Mouse (Mus musculus) MEL (cell line): ENCODE results near the gene 1700013G24Rik. TPM values are rescaled to one million over a fixed set of nuclear protein-coding genes. Genes with fewer than 3 reads are reported as not detected.

Experiments used
- DNase-seq: peaks from one replicate; pipeline ENCODE4 v3.0.0; 2011; ENCODE audit warnings: low read depth, low spot score
- H3K27ac ChIP-seq: 2 replicates; pipeline ENCODE4 v1.5.1; 2012; ENCODE audit warnings: low read depth, mild to moderate bottlenecking, control low read depth, low read length, moderate library complexity; ENCODE audit not compliant: control insufficient read depth
- H3K27me3 ChIP-seq, 2 experiments: fragments of 150-350 bp in 1 of 2; sonication (generic) in 1 of 2; 2 replicates each; pipeline ENCODE4 v1.6.1; 2012; ENCODE audit warnings: low read length in 2 of 2, mild to moderate bottlenecking in 2 of 2, improper control_type of control experiment in 1 of 2, moderate library complexity in 1 of 2; ENCODE audit not compliant: insufficient read depth in 2 of 2, control insufficient read depth in 1 of 2
- H3K36me3 ChIP-seq, 2 experiments: 2 replicates each; pipeline ENCODE4 v1.6.1; 2012 to 2014; ENCODE audit warnings: low read length in 2 of 2, improper control_type of control experiment in 1 of 2, inconsistent platforms in 1 of 2, mild to moderate bottlenecking in 1 of 2; ENCODE audit not compliant: insufficient read depth in 2 of 2, control insufficient read depth in 1 of 2
- H3K4me1 ChIP-seq, 2 experiments: fragments of 150-350 bp in 1 of 2; sonication (generic) in 1 of 2; 2 replicates each; pipeline ENCODE4 v1.6.1; 2012; ENCODE audit warnings: low read length in 2 of 2, improper control_type of control experiment in 1 of 2, mild to moderate bottlenecking in 1 of 2; ENCODE audit not compliant: insufficient read depth in 2 of 2, control insufficient read depth in 1 of 2
- H3K4me3 ChIP-seq, 2 experiments: fragments of 150-350 bp in 1 of 2; sonication (generic) in 1 of 2; 2 replicates each; pipeline ENCODE4 v1.5.1; 2012; ENCODE audit warnings: low read depth in 2 of 2, low read length in 2 of 2, mild to moderate bottlenecking in 2 of 2, moderate library complexity in 2 of 2, control low read depth in 1 of 2, improper control_type of control experiment in 1 of 2; ENCODE audit not compliant: control insufficient read depth in 1 of 2, insufficient read depth in 1 of 2
- H3K79me2 ChIP-seq: 2 replicates; pipeline ENCODE4 v1.6.1; 2012; ENCODE audit warnings: mild to moderate bottlenecking, low read length, moderate library complexity; ENCODE audit not compliant: control insufficient read depth, poor library complexity, insufficient read depth
- H3K9ac ChIP-seq: 2 replicates; pipeline ENCODE4 v1.6.1; 2012; ENCODE audit warnings: low read depth, mild to moderate bottlenecking, control low read depth, low read length, moderate library complexity; ENCODE audit not compliant: control insufficient read depth, poor library complexity, severe bottlenecking
- H3K9me3 ChIP-seq: fragments of 150-350 bp; sonication (generic); replicated peaks from 2 replicates; pipeline ENCODE4 v1.6.1; 2012; ENCODE audit warnings: mild to moderate bottlenecking, low read length, improper control_type of control experiment, moderate library complexity; ENCODE audit not compliant: insufficient read depth
- BHLHE40 ChIP-seq: IDR thresholded peaks from 2 replicates; pipeline ENCODE4 v1.6.1; 2012; ENCODE audit warnings: low read depth, mild to moderate bottlenecking, inconsistent platforms, low read length, improper control_type of control experiment, borderline replicate concordance
- E2F4 ChIP-seq: IDR thresholded peaks from 2 replicates; pipeline ENCODE4 v1.6.1; 2011; ENCODE audit warnings: low read depth, low read length, improper control_type of control experiment, borderline replicate concordance
- ELF1 ChIP-seq: IDR thresholded peaks from 2 replicates; pipeline ENCODE4 v1.6.1; 2014; ENCODE audit warnings: low read depth, mild to moderate bottlenecking, inconsistent platforms, low read length, improper control_type of control experiment, moderate library complexity
- ETS1 ChIP-seq: IDR thresholded peaks from 2 replicates; pipeline ENCODE4 v1.6.1; 2012; ENCODE audit warnings: low read depth, mild to moderate bottlenecking, inconsistent platforms, low read length, improper control_type of control experiment, moderate library complexity
- GABPA ChIP-seq: IDR thresholded peaks from 2 replicates; pipeline ENCODE4 v1.6.1; 2012; ENCODE audit warnings: low read depth, mild to moderate bottlenecking, inconsistent platforms, low read length, improper control_type of control experiment, moderate library complexity
- JUND ChIP-seq: IDR thresholded peaks from 2 replicates; pipeline ENCODE4 v1.6.1; 2011; ENCODE audit warnings: low read depth, mild to moderate bottlenecking, improper control_type of control experiment, low read length
- MEF2A ChIP-seq: IDR thresholded peaks from 2 replicates; pipeline ENCODE4 v1.6.1; 2014; ENCODE audit warnings: low read depth, mild to moderate bottlenecking, inconsistent platforms, low read length, improper control_type of control experiment; ENCODE audit not compliant: poor library complexity, insufficient replicate concordance, severe bottlenecking; ENCODE audit errors: extremely low read depth
- MXI1 ChIP-seq: IDR thresholded peaks from 2 replicates; pipeline ENCODE4 v1.6.1; 2011; ENCODE audit warnings: mild to moderate bottlenecking, low read depth, low read length, improper control_type of control experiment
- MYB ChIP-seq: IDR thresholded peaks from 2 replicates; pipeline ENCODE4 v1.6.1; 2011; ENCODE audit warnings: mild to moderate bottlenecking, low read depth, low read length, improper control_type of control experiment
- POLR2A ChIP-seq, 2 experiments: IDR thresholded peaks; 2 replicates each; pipeline ENCODE4 v1.6.1; 2011 to 2012; ENCODE audit warnings: low read length in 2 of 2, mild to moderate bottlenecking in 2 of 2, control low read depth in 1 of 2, improper control_type of control experiment in 1 of 2, low read depth in 1 of 2, moderate library complexity in 1 of 2; ENCODE audit not compliant: control insufficient read depth in 1 of 2, insufficient read depth in 1 of 2, poor library complexity in 1 of 2
- POLR2AphosphoS5 ChIP-seq: IDR thresholded peaks from 2 replicates; pipeline ENCODE4 v1.6.1; 2012; ENCODE audit warnings: low read depth, borderline replicate concordance, mild to moderate bottlenecking, inconsistent platforms, low read length, moderate library complexity, mixed read lengths
- SMC3 ChIP-seq: IDR thresholded peaks from 2 replicates; pipeline ENCODE4 v1.6.1; 2011; ENCODE audit warnings: low read depth, low read length, improper control_type of control experiment
- TAL1 ChIP-seq: IDR thresholded peaks from 2 replicates; pipeline ENCODE4 v1.6.1; 2012; ENCODE audit warnings: mild to moderate bottlenecking, inconsistent platforms, low read length, moderate library complexity, mixed read lengths
- TBP ChIP-seq: IDR thresholded peaks from 2 replicates; pipeline ENCODE4 v1.8.0; 2011; ENCODE audit warnings: low read depth, low read length, improper control_type of control experiment
- TCF12 ChIP-seq: IDR thresholded peaks from 2 replicates; pipeline ENCODE4 v1.6.1; 2014; ENCODE audit warnings: low read depth, mild to moderate bottlenecking, inconsistent platforms, low read length, improper control_type of control experiment, moderate library complexity
- USF2 ChIP-seq, 2 experiments: IDR thresholded peaks; 2 replicates each; pipeline ENCODE4 v1.6.1; 2011 to 2012; ENCODE audit warnings: improper control_type of control experiment in 2 of 2, low read length in 2 of 2, borderline replicate concordance in 1 of 2, inconsistent platforms in 1 of 2, low read depth in 1 of 2, mild to moderate bottlenecking in 1 of 2; ENCODE audit not compliant: insufficient read depth in 1 of 2
- ZNF384 ChIP-seq: IDR thresholded peaks from 2 replicates; pipeline ENCODE4 v1.6.1; 2012; ENCODE audit warnings: low read depth, mild to moderate bottlenecking, inconsistent platforms, low read length, improper control_type of control experiment
- polyA plus RNA-seq, 2 experiments: library from polyadenylated mRNA; stranded (reverse) in 1 of 2; unstranded in 1 of 2; fragments of >175 nt in 1 of 2; fragments of >200 nt in 1 of 2; gene quantifications; 2 replicates each; pipeline versions ENCODE4 v1.2.1 to v1.2.4; 2012; ENCODE audit warnings: low replicate concordance in 2 of 2, low read depth in 1 of 2; ENCODE audit not compliant: insufficient read length in 2 of 2, insufficient read depth in 1 of 2, missing spikeins in 1 of 2
- total RNA-seq: library from RNA; depleted of rRNA; stranded (reverse); fragments of 300-350 nt; gene quantifications from 2 replicates; pipeline ENCODE4 v1.2.3, GENCODE M21; 2012

The 1700013G24Rik gene
- total and polyA plus RNA-seq, 3 experiments, result not detected

- H3K9ac ChIP-seq, result no peak overlapping the region
- no peak overlapping the region for H3K4me3 ChIP-seq
- DNase-seq, result no peak
- no peak overlapping the region for H3K27ac ChIP-seq
- peaks cover 0 to 4% of the 10 kb centered on the region in 2 experiments; a peak in 1 of 4 replicates for H3K4me1 ChIP-seq
- no peaks in the 10 kb centered on the region for H3K36me3 ChIP-seq
- no peaks in the 10 kb centered on the region for H3K9me3 ChIP-seq
- no peaks in the 10 kb centered on the region for H3K27me3 ChIP-seq
- no peaks in the 10 kb centered on the region; the same call in 1 of the 2 replicates for H3K79me2 ChIP-seq
- TF ChIP-seq MXI1 (no peak), TCF12 (no peak), POLR2A (IDR thresholded peaks at IDR 0.05; ENCODE audit: control insufficient read depth in 1 of 2, insufficient read depth in 1 of 2, low read depth in 1 of 2, low read length in 2 of 2, poor library complexity in 1 of 2) (no peak), MYB (no peak), BHLHE40 (no peak), USF2 (IDR thresholded peaks at IDR 0.05; ENCODE audit: borderline replicate concordance in 1 of 2, insufficient read depth in 1 of 2, low read depth in 1 of 2, low read length in 2 of 2) (no peak), MEF2A (no peak)
Observed at GRCm38 (mm10) chr4:137465125-137465787, 12.2 kb downstream of the 1700013G24Rik start.

DNA sequence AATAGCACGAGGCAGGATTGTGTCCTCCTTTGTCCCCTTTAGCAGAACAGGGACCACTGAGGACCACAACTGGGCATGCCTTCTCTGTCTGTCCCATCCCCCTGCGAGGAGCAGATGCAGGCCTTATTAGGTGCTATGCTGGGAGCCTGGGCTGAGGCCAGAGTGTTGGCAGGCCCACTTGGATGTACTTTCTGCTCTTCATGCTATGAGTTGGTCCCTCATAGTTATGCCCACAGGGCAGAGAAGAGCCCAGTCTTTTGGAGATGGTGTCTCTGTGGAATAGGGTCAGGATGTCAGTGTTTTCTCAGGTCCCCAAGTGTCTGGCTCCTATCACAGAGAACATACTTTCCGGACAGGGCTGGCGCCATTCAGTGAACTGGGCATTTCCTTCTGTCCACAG, 13.9 kb downstream of the 1700013G24Rik start:
- Histone ChIP-seq H3K27ac (no peak overlapping the region), H3K9me3 (no peaks in the 10 kb centered on the region), H3K4me1 (peaks cover 0 to 4% of the 10 kb centered on the region in 2 experiments; a peak in 1 of 4 replicates), H3K27me3 (no peaks in the 10 kb centered on the region), H3K9ac (no peak overlapping the region), H3K36me3 (no peaks in the 10 kb centered on the region), H3K79me2 (no peaks in the 10 kb centered on the region; the same call in 1 of the 2 replicates), H3K4me3 (no peak overlapping the region)
- no peak for TF ChIP-seq ZNF384
- no peak for TF ChIP-seq JUND
- no peak for TF ChIP-seq MEF2A
- TF ChIP-seq TAL1, result no peak
- TF ChIP-seq USF2 (IDR thresholded peaks at IDR 0.05; ENCODE audit: borderline replicate concordance in 1 of 2, insufficient read depth in 1 of 2, low read depth in 1 of 2, low read length in 2 of 2), result no peak
- no peak for TF ChIP-seq POLR2AphosphoS5
- TF ChIP-seq GABPA, result no peak
- TF ChIP-seq BHLHE40, result no peak
- no peak for TF ChIP-seq SMC3
- TF ChIP-seq ELF1, result no peak
- no peak for TF ChIP-seq ETS1
- no peak for TF ChIP-seq TBP
- no peak for TF ChIP-seq E2F4
- DNase-seq, result no peak
